Mouse (Mus musculus): ENCODE data around the gene Copz2. TPM values are rescaled to one million over a fixed set of nuclear protein-coding genes. Genes with fewer than 3 reads are reported as not detected.

Copz2 gene
- total RNA-seq, 2 experiments from 2014 or later, result 0.92 to 2.0 TPM

DNA sequence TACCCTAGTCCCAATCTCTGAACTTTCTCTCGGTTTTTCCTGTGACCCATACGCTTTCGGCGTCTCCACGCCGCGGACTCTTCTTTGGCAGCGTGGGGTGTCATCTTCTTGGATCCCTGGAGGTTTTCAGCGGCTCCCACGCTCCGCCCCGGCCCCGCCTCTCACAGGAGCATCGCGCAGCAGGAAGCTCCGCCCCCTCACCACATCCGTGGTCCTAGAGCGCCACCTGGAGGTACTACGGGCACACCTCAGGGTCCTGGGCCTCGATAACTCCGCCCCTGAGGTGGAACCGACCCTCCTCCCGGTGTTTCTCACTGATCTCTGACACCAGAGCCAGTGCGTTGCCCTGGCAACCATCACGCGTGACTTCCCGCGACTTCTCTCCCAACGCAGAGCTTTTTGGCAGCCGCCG is 12.2 kb downstream of the Copz2 start:
- ATAC-seq (ENCODE audit: poor library complexity, severe bottlenecking), result peak; percentile 99

DNA sequence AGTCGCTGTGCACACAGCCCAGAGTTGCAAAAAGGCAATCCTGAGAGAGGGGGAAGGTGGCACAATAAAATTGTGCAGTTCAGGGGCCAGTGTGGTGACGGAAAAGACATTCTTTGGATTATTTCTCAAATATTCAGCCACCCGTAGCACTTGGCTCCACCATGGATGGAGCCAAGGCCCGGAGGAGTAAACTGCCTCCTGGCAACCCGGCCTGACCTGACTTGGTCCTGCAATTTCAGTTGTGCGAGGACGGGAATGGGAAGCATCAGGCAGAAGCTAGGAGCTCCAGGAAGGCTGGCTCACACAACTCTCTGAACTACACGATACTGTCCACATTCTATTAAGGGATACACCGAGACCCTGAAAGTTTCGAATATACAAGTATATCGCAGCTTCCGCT is 12.9 kb downstream of the Copz2 start:
- no peak for ATAC-seq (ENCODE audit: poor library complexity, severe bottlenecking)

DNA sequence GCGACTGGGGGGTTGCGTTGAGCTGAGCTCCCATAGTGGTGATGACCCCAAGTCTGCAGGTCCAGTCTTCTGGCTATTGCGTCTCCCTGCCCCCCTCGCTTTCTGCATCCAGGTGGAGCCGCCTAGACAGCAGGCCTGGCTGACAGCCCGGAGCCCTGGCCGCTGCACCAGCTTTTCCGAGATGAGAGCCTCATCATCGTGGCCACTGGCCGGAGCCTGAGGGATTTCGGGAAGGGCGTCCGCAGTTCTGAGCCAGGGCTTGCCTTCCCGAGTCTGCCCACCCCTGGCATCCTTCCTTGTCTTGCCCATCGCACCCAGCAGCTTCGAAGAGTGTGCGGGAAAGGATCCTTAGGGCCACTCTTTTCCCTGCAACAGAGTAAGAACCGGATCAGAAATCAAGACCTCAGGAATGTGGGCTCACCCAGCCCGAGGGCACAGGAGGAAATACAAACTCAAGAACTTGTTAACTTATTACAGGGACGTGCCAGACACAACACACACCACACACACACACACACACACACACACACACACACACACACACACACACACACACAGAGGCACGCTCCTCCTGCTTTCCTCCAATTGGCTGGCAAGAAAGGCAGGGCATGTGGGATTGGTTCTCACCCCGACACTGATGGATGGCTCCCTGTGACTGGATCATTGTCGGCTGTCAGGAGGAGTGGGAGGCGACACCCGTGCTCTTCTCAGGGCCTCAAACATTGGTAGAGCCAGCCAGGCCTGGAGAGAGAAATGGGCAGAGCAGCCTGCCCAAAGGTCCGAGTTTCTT is 13.7 kb downstream of the Copz2 start:
- no peak for ATAC-seq (ENCODE audit: poor library complexity, severe bottlenecking)

DNA sequence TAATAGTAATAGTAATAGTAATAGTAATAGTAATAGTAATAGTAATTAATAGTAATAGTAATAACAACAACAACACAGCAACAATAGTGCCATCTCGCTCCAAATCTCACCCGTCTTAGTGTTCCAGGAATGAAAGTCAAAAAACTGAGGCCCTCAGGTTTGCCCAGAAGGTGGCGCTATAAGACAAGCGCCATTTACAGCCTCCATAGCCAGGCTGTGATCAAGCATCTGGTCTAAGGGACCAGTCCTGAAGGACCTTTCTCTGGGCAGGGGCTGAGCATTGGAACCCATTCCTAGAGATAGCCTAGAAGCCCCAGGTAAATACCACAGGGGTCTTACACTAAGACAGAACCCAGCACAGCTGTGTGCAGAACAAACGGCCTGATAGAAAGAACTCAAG is 17.5 kb downstream of the Copz2 start:
- peak; percentile 64 for ATAC-seq (ENCODE audit: poor library complexity, severe bottlenecking)

DNA sequence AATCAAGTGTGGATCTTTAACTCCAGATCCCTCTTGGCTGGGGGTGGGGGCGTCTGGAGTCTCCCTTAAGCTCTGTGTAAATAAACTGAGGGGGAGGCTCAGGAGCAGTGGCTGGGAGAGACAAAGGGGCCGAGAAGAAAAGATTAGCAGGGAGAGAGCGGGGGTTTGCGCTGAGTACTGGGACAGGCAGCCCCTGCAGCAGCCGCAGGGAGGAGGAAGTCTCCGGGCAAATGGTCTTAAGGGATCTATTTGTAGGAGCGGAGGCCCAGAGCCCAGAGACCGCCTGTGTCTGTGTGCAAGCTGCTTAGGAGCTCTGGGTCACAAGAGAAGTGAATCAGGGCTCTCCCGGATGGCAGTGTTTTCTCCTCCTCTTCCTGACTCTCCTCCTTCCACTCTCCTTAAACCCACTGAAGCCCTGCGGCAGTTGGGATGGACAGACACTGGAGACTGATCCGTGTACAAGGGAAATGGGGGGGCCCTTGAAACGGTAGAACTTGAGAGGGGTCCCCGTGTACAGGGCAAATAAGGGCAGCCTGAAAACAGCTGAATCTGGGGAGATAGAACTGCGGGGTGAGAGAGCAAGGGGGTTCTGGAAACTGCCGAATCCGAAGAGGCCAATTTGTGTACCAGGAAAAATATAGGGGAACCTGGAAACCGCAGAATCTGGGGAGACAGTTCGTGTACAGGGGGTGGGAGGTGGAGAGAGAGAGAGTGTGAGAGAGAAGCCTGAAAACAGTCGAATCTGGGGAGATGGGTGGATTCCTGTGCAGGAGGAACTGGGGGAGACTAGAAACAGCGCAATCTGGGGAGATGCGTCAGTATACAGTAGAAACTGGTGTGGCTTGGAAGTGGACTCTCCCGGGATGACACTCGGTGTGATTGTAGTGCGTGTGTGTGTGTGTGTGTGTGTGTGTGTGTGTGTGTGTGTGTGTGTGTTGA is 23.0 kb downstream of the Copz2 start:
- ATAC-seq (ENCODE audit: poor library complexity, severe bottlenecking), result no peak

DNA sequence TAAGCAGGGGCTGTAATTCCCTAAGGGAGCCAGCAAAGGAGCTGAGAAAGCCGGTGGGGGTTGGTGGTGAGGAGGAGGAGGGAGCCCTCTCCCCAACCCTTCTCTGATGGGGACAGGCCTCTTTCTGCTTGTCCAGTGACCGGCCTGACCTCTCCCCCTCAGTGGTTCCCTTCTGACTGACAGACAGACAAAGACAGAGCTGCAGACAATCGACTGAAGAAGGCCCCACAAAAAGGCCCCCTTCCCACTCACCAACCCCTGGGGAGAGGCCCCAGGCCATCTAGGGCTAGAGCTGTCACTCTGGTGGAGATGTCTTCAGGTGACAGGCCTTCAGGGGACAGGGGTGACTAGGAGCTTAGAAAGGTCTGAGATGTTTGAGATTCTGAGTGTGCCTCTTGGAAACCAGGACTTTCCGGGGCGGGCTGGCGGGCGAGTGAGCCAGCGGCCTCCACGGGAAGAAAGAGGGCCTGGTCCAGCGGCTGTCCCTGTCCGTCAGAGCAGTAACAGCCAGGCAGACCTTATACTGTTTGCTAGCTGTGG is 24.0 kb downstream of the Copz2 start:
- no peak for ATAC-seq (ENCODE audit: poor library complexity, severe bottlenecking)

DNA sequence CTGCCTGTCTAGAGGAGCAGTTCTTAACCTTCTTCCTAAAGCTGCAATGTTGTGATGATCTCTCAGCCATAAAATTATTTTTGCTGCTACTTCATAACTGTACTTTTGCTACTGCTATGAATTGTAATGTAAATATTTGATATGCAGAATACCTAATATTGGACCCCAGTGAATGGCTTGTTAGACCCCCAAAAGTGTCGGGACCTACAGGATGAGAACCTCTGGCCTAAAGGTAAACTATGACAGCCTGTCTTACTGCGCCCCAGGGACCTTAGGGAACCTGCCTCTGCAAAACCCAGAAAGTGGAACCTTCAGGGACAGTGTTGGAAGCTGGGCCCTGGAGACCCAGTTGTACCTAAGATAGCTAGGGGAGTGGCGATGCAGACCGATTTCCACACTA is 25.6 kb downstream of the Copz2 start:
- no peak for ATAC-seq (ENCODE audit: poor library complexity, severe bottlenecking)

DNA sequence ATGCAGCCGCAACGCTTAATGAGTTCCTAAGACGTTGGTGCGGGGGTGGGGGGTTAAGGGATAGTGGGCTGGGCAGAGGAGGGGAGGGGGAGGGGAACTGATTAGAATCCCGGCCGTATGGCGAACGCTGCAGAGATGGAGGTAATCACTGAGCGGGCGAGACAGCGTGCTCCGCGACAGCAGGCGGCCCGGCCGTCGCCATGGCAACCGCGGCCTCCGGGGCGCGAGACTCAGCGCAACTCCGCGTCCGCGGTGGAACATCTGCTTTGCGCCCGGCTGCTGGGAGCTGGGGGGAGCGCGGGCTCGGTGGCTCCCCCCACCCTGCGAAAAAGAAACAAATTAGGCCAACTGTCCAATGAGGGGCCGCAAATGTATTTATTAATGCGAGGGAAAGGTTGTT is 26.1 kb downstream of the Copz2 start:
- peak; percentile 54 for ATAC-seq (ENCODE audit: poor library complexity, severe bottlenecking)

DNA sequence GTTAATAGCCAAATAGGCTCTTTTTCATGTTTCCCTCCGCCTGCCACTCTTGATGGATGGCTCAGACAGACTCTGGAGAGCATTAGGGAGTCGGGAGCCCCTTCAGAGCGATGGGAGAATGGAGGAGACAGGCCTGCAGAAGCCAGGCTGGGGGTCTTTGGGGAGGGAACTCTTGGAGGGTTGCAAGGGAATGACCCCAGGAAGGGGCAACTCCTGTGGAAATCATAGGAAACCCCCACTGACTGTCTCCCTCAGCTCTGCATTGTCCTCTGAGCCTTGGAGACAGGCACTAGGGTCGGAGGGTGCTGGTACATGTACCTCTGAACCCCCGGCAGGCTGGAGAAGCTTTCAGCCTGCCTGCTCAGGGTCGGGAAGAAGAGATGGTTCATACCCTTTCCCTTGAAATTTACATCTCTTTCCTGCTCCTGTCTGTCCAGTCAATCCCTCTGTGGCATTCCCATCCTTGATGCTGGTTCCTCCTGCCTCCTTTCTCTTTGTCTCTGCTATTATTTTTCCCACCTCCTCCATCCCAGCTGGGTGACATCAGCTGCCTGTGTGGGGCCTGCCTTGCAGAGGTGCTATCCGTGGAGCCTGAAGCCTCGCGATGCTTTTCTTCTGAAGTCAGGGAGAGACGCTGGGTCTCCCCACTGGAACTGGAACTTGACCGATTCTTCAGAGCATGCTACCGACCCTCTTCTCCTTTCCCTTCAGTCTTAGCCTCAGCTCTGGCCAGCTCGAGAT is 26.8 kb downstream of the Copz2 start:
- no peak for ATAC-seq (ENCODE audit: poor library complexity, severe bottlenecking)

DNA sequence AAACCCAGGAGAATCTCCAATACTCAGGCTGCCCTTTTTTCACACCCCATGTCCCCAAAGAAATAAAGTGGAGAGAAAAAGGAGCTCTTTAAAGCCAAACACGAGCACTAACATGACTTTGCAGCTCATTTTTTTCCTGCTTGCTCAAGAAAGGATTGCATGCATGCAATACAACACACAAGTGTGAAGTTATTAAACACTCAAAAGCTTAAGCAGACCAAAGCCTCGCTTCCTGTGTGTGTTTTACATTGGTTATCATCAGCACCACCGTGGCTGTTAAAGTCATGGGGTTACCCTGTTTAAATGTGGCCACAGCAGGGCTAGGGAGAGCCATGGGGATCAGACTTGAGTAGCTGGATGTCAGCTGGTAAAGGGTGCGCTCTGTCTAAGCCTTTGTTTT is 27.4 kb downstream of the Copz2 start:
- no peak for ATAC-seq (ENCODE audit: poor library complexity, severe bottlenecking)

DNA sequence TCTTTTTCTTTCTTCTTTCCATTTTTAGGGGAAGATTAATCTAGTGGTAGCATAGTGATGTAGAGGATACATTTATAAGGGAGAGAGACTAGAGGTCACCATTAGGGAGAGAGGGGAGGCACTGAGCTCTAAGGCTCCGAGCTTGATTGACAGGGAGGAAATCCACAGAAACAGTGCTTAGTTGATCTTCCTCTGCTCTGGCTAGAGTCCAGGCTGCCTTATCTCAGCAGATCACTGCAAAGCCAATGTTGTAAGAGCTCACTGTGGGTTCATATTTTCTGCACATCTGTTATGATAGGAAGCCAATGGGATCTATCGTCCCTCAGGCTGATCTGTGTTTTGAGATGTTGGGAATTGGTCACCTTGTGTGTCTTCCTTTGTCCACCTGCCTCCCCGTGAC is 29.0 kb downstream of the Copz2 start:
- no peak for ATAC-seq (ENCODE audit: poor library complexity, severe bottlenecking)

DNA sequence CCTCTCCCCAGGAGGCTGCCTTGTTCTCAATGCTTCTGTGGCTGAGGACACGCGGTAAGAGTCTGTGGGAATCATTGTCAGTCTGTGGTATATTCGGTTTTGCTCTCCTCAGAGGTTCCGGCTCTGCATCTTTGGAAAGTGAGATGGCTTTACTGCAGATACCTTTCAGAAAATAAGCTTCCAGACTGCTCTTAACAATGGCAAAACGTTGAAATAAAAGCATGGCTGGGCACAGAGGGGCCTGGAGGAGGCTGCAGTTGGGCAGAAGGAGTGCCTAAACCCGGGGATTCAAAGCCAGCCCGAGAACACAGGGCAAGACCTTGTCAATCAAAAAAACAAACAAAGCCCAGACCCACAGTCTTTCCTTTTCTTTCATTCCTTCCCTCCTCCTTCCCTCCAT is 29.7 kb downstream of the Copz2 start:
- no peak for ATAC-seq (ENCODE audit: poor library complexity, severe bottlenecking)

DNA sequence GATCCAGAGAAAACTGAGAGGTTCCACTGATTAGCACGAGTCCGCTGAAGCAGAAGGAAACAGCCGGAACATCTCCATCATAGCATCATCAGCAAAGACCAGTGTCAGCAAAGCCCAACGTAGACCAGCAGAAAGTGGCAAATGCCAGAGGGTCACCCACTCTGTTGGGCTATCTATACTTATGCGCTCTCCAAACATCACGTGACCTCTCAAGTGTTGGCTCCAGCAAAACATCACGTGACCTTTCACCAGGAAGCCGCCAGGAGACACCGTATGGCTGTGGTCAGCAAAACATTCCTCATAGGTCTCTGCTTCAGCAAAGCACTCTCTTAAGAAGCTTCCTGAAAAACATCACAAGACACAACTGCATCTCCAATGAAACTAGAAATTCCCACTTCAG is 30.6 kb downstream of the Copz2 start:
- no peak for ATAC-seq (ENCODE audit: poor library complexity, severe bottlenecking)

DNA sequence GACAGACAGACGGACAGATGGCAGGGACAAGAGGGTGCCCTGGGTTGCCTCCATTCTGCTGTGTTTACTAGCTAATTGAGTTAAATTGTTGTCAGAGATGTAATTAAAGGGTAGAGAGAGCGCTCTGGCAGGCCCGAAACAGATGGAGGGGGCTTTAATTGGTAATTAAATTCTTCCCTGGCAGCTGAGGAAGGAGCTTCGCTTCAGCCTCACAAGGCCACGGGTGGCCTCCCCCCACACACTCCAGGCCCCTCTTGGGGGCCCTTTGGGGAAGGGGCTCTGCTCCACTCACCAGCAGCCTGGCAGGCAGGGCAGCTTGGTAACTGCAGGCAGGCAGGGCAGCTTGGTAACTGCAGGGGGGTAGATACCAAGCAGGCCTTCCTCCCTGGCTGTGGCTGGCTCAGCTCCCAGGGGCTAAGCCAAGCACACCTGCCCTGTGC is 36.3 kb downstream of the Copz2 start:
- ATAC-seq (ENCODE audit: poor library complexity, severe bottlenecking), result no peak

DNA sequence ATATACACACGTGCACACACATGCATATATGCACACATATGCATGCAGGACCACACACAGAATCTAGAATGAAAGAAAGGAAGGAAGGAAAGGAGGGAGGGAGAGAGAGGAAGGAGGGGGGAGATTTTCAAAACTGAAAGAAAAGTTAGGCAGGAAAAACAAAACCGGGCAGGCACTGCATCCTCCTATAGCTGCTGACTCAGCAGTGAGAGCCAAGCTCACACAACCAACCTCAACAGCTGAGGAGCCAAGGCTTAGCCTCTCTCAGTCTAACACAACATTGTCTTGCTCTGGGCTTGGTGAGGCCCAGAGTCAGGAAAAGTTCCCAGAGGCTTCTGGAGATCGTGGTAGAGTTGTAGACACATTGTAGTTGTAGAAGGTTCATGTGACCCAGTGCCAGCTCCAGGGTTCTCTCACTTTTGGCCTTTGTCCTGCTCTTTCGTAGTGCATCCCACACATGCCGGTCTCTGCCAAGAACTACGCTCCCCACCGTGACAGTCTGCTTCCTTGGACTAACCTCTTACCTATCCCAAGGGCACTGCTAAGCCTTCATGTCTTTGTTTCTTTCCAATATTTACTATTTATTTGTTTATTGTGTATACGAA is 37.4 kb downstream of the Copz2 start:
- no peak for ATAC-seq (ENCODE audit: poor library complexity, severe bottlenecking)

DNA sequence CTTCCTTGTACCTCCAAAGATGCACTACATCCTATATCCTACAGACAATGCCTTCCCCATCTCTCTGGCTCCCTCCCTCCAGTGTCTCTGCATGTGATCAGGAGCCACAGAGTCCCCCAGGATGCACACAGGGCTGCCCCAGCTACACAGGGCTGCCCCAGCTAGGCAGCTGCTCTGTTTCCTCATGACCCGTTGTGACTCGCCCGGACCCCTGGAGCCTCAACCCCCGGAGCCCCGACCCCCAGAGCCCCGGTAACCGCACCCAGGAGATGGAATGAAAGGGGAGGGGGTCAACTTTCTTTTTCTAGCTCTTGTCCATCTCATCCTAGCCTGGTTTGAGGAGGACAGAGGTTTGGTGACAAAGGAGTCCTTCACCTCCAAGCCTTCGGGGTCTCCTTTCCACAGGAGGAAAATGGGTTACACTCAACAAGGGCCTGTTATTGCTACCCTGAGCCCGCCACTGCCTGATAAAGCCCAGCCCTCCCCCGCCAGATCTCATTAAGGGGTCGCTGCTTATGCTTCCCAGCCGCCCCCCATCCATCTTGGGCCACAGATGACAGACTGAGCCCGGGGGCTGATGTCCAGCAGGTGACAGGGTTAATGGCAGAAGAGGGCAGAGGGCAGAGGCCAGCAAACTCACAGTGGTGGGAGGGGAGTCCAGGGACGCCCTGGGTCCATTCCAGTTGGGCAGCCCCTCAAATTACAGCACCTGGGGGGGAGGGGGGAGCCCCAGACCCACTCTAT is 42.3 kb downstream of the Copz2 start:
- ATAC-seq (ENCODE audit: poor library complexity, severe bottlenecking), result no peak

DNA sequence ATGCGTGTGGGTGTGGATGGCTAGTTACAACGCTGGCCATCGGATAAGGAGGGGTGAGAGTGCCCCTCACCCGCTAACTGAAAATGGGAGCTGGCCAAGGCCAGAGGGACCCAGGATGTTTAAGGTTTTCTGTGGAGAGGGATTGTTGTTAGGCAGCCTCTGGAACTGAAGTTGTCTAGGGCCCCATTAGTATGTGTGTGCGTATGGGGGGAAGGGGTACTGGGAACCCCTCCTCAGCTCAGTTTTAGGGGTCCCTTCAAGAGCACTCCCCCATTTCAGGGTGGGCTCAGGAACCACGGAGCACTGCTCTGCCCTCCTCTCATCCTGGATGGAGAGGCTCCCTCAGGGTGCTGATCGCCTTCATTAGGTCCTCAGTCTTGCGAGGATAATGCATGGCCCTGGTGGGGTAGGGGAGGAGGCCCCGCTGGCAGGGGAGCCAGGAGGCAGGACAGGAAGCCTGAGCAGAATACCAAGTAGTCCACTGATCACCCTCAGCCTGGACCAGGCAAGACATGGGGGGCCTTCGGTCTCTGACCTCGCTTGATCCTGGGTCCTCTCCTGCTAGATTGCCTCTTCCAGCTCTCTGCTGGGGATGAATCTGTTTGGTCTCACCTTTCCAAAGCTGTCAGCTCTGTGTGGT is 43.7 kb downstream of the Copz2 start:
- ATAC-seq (ENCODE audit: poor library complexity, severe bottlenecking), result no peak

DNA sequence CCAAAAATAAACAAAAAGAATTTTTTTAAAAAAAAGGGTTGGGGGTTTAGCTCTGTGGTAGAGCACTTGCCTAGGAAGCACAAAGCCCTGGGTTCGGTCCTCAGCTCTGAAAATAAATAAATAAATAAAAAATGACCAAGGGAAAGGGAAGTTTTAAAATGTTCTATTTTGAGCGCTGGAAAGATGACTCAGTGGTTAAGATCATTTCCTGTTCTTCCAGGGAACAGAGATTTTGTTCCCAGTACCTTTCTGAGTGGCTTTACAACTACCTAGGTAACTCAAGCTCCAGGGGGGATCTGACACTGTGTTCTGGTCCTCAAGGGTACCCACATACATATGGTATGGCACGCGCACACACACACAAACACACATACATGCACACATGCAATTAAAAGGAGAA is 46.2 kb downstream of the Copz2 start:
- ATAC-seq (ENCODE audit: poor library complexity, severe bottlenecking), result no peak

Measured in megakaryocyte, adult 5-6 weeks (primary cell).